Mouse (Mus musculus): ENCODE results near the gene Kcnk3. TPM values are rescaled to one million over a fixed set of nuclear protein-coding genes. Genes with fewer than 3 reads are reported as not detected.

Kcnk3 gene
- total RNA-seq, 2 experiments from 2014 or later = 9.7 to 11.3 TPM

- no peak overlapping the region for H3K4me3 ChIP-seq
- TF ChIP-seq CTCF (conservative IDR thresholded peaks at IDR 0.05) = no peak
- DNase-seq (ENCODE audit: low spot score in 2 of 2) = peak in 1 of 2 experiments; percentile 74
- H3K27ac ChIP-seq = peak overlapping the region; percentile 73
Measured at GRCm38 (mm10) chr5:30643477-30644179, 55.7 kb downstream of the Kcnk3 start.

DNA sequence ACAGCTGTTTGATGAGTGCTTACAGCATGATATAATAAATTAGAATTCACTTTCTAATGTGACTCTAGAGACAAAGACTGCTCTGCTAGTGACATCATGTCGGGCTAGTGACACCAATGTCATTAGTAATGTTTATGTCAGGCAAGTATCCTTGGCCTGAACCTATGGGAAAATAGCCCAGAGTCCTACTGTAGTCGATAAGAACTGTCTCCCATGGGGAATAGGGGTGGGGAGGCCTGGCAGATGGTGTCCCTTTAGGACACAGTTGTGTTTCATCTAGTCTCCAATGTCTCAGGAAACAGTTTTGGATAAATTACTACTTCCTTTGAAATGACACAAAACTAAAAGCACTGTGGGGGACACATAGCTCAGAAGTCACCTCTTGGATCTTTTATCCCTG lies 58.1 kb downstream of the Kcnk3 start:
- no peak for TF ChIP-seq CTCF (conservative IDR thresholded peaks at IDR 0.05)
- no peak for DNase-seq (ENCODE audit: low spot score in 2 of 2)
- Histone ChIP-seq H3K4me3 (no peak overlapping the region), H3K27ac (no peak overlapping the region)

GRCm38 (mm10) chr5:30647396-30647795 lies 59.4 kb downstream of the Kcnk3 start:
- Histone ChIP-seq H3K27ac (peak overlapping the region; percentile 94), H3K4me3 (peak overlapping the region; percentile 82)
- no peak for TF ChIP-seq CTCF (conservative IDR thresholded peaks at IDR 0.05)
- DNase-seq (ENCODE audit: low spot score in 2 of 2) = no peak

DNA sequence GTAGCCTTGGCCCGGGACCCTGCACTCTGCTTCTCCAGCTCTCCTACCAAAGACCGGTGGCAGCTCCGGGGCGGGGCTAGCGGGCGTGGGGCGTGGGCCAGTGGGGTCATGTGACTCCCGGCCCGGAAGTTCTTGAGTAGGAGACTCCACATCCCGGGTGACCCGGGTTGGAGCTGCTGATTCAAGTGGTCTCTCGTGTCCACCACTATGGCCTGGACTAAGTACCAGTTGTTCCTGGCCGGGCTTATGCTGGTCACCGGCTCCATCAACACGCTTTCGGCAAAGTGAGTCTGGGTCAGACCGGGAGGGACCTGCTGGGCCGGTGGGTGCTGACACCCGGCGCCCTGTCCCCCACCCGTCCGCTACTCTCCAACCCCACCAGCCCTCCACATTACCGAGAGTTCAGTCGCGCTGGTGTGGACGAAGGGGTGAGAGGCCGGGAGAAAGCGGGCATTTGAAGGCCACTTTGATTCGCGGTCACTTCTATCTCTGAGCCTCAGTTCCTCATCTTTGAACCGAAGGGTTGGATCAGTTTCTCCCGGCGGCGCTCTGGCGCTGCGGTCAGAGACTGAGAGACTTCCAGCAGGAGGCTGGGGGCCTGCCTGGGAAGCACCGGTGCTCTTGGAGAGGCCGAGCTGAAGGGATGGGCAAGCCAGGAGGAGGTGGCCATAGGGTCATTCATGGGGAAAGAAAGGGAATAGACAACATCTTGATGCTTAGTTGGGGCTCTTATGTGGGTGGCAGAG lies 60.0 kb downstream of the Kcnk3 start, which contains the start of gene Slc35f6:
TSS of gene Slc35f6 (plus strand) at position 119 of the 746 bp plus-strand sequence.
- H3K4me3 ChIP-seq = peak within 1 kb of the TSS; percentile 82
- DNase-seq (ENCODE audit: low spot score in 2 of 2) = peak; percentile 91 to 93
- no peak for TF ChIP-seq CTCF (conservative IDR thresholded peaks at IDR 0.05)
- peak within 1 kb of the TSS; percentile 94 for H3K27ac ChIP-seq

- no peak for DNase-seq (ENCODE audit: low spot score in 2 of 2)
- Histone ChIP-seq H3K4me3 (no peak overlapping the region), H3K27ac (no peak overlapping the region)
- no peak for TF ChIP-seq CTCF (conservative IDR thresholded peaks at IDR 0.05)
Measured at GRCm38 (mm10) chr5:30649558-30649957, 61.6 kb downstream of the Kcnk3 start.

DNA sequence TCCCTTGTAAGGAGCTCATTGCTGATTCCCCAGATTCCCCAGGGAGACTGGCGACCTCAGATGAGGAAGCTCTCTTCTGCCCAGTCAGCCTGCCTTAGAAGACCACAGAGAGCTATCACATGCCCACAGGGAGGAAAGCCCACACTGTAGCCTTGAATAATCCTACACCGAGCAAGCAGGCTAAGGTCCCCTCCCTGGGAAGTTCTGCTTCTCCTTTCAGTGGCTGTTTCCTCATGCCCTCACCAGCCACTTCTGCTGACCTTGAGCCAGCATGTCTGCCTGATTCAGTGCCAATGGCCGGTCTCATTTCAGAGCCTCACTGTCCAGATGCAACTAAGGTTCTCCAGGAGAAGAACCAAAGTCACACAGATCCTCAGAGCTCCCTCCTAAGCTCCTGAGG lies 62.8 kb downstream of the Kcnk3 start:
- no peak for DNase-seq (ENCODE audit: low spot score in 2 of 2)
- Histone ChIP-seq H3K27ac (no peak overlapping the region), H3K4me3 (no peak overlapping the region)
- TF ChIP-seq CTCF (conservative IDR thresholded peaks at IDR 0.05) = no peak

DNA sequence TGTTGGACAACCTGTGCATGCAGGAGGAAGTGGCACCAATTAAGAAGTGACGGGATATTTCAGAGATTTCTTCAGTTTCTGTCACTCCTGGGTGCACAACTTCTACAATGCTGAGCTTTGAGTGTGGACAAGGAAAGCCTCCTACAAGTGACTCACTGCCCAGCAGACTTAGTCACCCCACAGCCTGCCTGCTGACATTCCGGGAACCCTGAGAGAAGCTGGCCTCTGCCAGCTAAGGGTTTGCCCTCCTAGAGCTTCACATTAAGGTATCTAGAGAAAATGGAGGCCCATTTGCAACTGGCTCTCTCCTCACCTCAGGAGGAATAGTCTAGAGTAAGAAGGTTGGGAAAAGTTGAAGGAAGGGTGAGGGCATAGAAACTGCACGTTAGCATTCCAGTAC lies 63.6 kb downstream of the Kcnk3 start:
- H3K27ac ChIP-seq = no peak overlapping the region
- no peak for TF ChIP-seq CTCF (conservative IDR thresholded peaks at IDR 0.05)
- H3K4me3 ChIP-seq = no peak overlapping the region
- DNase-seq (ENCODE audit: low spot score in 2 of 2) = no peak

GRCm38 (mm10) chr5:30653246-30653645 lies 65.3 kb downstream of the Kcnk3 start:
- no peak for TF ChIP-seq CTCF (conservative IDR thresholded peaks at IDR 0.05)
- H3K4me3 ChIP-seq = no peak overlapping the region
- DNase-seq (ENCODE audit: low spot score in 2 of 2) = no peak
- no peak overlapping the region for H3K27ac ChIP-seq

GRCm38 (mm10) chr5:30655042-30655441 lies 67.1 kb downstream of the Kcnk3 start:
- DNase-seq (ENCODE audit: low spot score in 2 of 2) = no peak
- Histone ChIP-seq H3K27ac (no peak overlapping the region), H3K4me3 (no peak overlapping the region)
- TF ChIP-seq CTCF (conservative IDR thresholded peaks at IDR 0.05) = no peak

DNA sequence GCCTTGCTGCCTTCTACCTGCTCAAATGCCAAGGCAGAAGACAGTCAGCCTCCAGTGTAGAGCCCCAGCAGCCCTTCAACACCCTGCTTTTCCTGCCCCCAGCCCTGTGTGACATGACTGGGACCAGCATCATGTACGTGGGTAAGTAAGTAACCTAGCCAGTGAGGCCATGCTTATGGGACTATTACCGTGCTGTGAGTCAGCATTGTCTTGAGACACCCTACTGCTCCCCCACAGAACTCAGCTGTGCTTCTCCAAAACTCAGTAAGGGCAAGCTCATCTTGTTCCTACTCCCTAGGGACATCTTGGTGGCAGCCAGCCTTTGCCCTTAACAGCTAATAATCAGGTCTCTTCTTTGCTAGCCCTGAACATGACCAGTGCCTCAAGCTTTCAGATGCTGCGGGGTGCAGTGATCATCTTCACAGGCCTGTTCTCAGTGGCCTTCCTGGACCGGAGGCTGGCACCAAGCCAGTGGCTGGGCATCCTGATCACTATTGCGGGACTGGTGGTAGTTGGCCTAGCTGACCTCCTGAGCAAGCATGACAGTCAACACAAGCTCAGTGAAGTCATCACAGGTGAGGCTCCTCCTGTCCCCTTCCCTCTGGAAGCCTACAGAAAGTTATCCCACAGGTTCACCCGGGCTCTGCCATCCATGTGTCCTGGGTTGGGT lies 67.7 kb downstream of the Kcnk3 start:
- Histone ChIP-seq H3K27ac (no peak overlapping the region), H3K4me3 (no peak overlapping the region)
- TF ChIP-seq CTCF (conservative IDR thresholded peaks at IDR 0.05) = no peak
- no peak for DNase-seq (ENCODE audit: low spot score in 2 of 2)

DNA sequence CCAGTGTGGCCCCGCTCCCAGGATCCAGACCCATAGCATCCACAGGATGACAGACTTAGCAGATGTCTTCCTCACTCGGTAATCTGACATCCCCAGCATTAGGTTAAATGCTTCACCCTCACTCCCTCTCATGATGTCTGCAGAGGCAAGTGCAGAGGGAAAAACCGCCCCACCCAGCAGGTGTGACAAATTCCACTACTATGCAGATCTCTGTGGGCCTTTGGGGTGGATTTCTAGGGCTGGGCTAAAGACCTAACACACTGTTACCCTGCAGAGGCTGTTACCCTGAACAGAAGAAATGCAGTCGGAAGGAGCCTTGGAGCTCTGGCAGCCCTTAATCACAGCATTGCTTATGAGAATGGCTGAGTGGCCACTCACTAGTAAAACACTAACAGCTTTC lies 71.1 kb downstream of the Kcnk3 start:
- TF ChIP-seq CTCF (conservative IDR thresholded peaks at IDR 0.05) = no peak
- no peak overlapping the region for H3K27ac ChIP-seq
- DNase-seq (ENCODE audit: low spot score in 2 of 2) = no peak

GRCm38 (mm10) chr5:30660278-30660677 lies 72.3 kb downstream of the Kcnk3 start:
- DNase-seq (ENCODE audit: low spot score in 2 of 2) = no peak
- Histone ChIP-seq H3K27ac (no peak overlapping the region), H3K4me3 (no peak overlapping the region)
- no peak for TF ChIP-seq CTCF (conservative IDR thresholded peaks at IDR 0.05)

More for the DNA sequence above, 71.1 kb downstream of the Kcnk3 start:
- H3K4me3 ChIP-seq = no peak overlapping the region

DNA sequence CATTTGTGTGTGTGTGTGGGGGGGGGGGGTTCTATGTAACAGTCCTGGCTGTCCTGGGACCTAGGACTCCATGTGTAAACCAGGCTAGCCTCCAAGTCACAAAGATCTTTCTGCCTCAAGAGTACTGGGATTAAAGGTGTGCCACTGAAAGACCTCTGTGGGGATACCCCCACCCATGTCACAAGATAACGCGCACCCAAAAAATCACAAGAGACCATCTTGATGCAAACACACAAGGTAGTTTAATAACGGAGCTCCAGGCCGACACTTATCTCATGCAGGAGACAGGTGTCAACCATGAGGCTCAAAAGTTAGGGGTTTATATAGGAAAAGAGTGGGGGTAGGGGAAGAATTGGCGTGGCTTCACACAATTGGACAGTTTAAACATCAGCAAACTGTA lies 72.8 kb downstream of the Kcnk3 start:
- Histone ChIP-seq H3K4me3 (no peak overlapping the region), H3K27ac (no peak overlapping the region)
- no peak for TF ChIP-seq CTCF (conservative IDR thresholded peaks at IDR 0.05)
- DNase-seq (ENCODE audit: low spot score in 2 of 2) = no peak

All from layer of hippocampus, adult 2 months (tissue).